Mouse (Mus musculus): ENCODE measurements at regions not wholly inside any gene's neighbourhood (a gene's known extent, or its start where the extent isn't known, plus 50 kb on each side); places are given as distances from the start of the nearest gene placed in this dataset.

DNA sequence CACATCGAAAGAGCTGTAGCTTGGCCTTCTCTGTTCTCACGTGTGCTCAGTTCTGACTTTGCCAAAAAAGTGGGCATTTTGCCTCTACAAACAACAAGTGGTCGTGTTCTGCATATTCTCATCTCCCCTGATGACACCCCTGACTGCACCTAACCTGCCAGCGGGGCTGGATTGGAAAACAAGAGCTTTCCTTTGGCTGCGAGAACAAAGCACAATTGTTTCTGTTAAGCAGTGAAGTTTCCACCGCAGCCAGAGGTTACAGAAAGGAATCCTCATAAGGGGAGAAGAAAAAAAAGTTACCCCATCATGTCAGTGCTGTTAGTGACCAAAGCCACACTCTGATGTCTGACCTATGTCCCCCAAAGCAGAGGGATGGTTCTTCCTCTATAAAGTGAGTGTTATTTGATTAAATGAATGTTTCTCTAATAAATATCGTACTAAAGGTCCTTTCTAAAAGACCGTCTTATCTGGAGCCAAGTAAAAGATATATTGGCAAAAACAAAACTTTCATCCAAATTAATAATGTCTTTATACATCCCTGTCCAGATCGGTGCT is 371.4 kb upstream of the Intu start:
- DNase-seq (ENCODE audit: low spot score) (no peak), ATAC-seq (replicated peaks; ENCODE audit: insufficient number of reproducible peaks, low FRiP score, low TSS enrichment, low read depth) (no peak)
- Histone ChIP-seq H3K4me3 (ENCODE audit: low read depth, low read length) (no peak overlapping the region), H3K4me2 (ENCODE audit: low read depth, low read length) (no peak overlapping the region), H3K9me3 (replicated peaks; ENCODE audit: control insufficient read depth, low read length) (no peaks in the 10 kb centered on the region), H3K27ac (replicated peaks; ENCODE audit: low read depth, low read length) (no peak overlapping the region), H3K4me1 (ENCODE audit: control insufficient read depth, insufficient read depth, low read length) (no peaks in the 10 kb centered on the region), H3K36me3 (replicated peaks; ENCODE audit: control insufficient read depth, insufficient read depth, low read depth, low read length) (no peaks in the 10 kb centered on the region), H3K9ac (replicated peaks; ENCODE audit: low read length) (no peak overlapping the region), H3K27me3 (ENCODE audit: control insufficient read depth, insufficient read depth, low read length) (no peaks in the 10 kb centered on the region)
- 50% methylated on average over 9 of the region's 9 CpGs for WGBS

DNA sequence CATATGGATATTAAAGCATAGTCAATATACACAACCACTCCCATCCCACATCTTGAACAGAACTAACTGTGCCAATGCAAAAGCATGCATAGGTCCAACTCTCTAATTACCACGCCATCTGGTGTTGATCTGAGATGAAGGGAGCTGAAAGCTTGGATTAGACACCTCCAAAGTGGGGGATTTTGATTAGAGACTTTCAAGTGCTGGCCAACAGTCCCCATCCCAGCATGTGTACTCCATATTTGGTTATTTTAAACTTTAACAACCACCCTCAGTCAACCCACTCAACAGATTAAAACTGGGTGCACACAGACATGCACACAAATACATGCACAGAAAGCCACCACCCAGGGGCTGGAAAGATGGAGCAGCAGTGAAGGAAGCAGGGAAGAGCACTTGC is 366.9 kb upstream of the Intu start:
- no peak overlapping the region for H3K4me3 ChIP-seq (ENCODE audit: low read depth, low read length)
- no peaks in the 10 kb centered on the region for H3K27me3 ChIP-seq (ENCODE audit: control insufficient read depth, insufficient read depth, low read length)
- WGBS: 64% methylated on average over 1 of the region's 1 CpGs

DNA sequence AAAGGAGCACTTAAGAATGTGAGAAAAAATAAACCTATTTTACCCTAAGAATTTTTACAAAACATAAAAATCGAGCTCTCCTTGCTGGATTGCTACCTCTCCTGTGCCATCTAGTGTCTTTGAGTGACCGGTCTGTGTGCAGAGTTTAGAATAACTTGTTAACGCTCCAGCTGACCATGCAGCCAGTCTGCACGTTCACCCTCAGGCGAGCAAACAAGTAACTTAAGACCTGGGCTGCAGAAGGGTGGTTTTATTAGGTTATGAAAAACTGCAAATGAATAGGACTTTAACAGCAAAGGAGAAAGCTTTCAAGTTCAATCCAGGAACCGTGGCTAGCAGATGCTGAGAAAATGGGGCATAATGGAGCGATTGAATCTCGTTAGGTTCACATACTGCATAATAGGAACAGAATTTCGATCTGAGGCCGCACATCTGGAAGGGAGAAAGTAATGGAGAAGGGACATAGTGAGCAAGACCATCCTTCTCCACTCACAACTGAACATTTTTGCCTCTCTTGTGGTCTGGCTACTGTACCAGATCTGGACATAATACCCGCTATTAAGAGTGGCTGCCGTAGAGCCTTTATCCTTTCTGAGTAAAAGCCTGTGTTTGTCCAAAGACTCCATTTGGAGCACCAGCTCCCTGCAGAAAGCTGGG is 363.0 kb upstream of the Intu start:
- H3K4me1 ChIP-seq (ENCODE audit: control insufficient read depth, insufficient read depth, low read length): no peaks in the 10 kb centered on the region; the same call in 1 of the 2 replicates
- H3K27ac ChIP-seq (replicated peaks; ENCODE audit: low read depth, low read length): no peak overlapping the region
- H3K27me3 ChIP-seq (ENCODE audit: control insufficient read depth, insufficient read depth, low read length): no peaks in the 10 kb centered on the region
- no peaks in the 10 kb centered on the region for H3K36me3 ChIP-seq (replicated peaks; ENCODE audit: control insufficient read depth, insufficient read depth, low read depth, low read length)
- 41% methylated on average over 12 of the region's 12 CpGs for WGBS
- H3K9ac ChIP-seq (replicated peaks; ENCODE audit: low read length): no peak overlapping the region
- H3K4me2 ChIP-seq (ENCODE audit: low read depth, low read length): no peak overlapping the region
- DNase-seq (ENCODE audit: low spot score): peak; percentile 68
- no peak overlapping the region for H3K4me3 ChIP-seq (ENCODE audit: low read depth, low read length)
- ATAC-seq (replicated peaks; ENCODE audit: insufficient number of reproducible peaks, low FRiP score, low TSS enrichment, low read depth): peak; percentile 48; the same call in 1 of the 2 replicates
- no peaks in the 10 kb centered on the region for H3K9me3 ChIP-seq (replicated peaks; ENCODE audit: control insufficient read depth, low read length)

More for the DNA sequence above, 366.9 kb upstream of the Intu start:
- Histone ChIP-seq H3K4me2 (ENCODE audit: low read depth, low read length) (no peak overlapping the region), H3K36me3 (replicated peaks; ENCODE audit: control insufficient read depth, insufficient read depth, low read depth, low read length) (no peaks in the 10 kb centered on the region), H3K9ac (replicated peaks; ENCODE audit: low read length) (no peak overlapping the region), H3K9me3 (replicated peaks; ENCODE audit: control insufficient read depth, low read length) (no peaks in the 10 kb centered on the region), H3K4me1 (ENCODE audit: control insufficient read depth, insufficient read depth, low read length) (no peaks in the 10 kb centered on the region; the same call in 1 of the 2 replicates), H3K27ac (replicated peaks; ENCODE audit: low read depth, low read length) (no peak overlapping the region)
- no peak for DNase-seq (ENCODE audit: low spot score)
- no peak for ATAC-seq (replicated peaks; ENCODE audit: insufficient number of reproducible peaks, low FRiP score, low TSS enrichment, low read depth)

GRCm38 (mm10) chr3:40169590-40169989 is 361.5 kb upstream of the Intu start:
- ATAC-seq (replicated peaks; ENCODE audit: insufficient number of reproducible peaks, low FRiP score, low TSS enrichment, low read depth) (no peak), DNase-seq (ENCODE audit: low spot score) (no peak)
- H3K36me3 ChIP-seq (replicated peaks; ENCODE audit: control insufficient read depth, insufficient read depth, low read depth, low read length): no peaks in the 10 kb centered on the region
- H3K9me3 ChIP-seq (replicated peaks; ENCODE audit: control insufficient read depth, low read length): no peaks in the 10 kb centered on the region
- H3K27ac ChIP-seq (replicated peaks; ENCODE audit: low read depth, low read length): no peak overlapping the region
- no peak overlapping the region for H3K4me2 ChIP-seq (ENCODE audit: low read depth, low read length)
- no peaks in the 10 kb centered on the region; the same call in 1 of the 2 replicates for H3K4me1 ChIP-seq (ENCODE audit: control insufficient read depth, insufficient read depth, low read length)
- no peaks in the 10 kb centered on the region for H3K27me3 ChIP-seq (ENCODE audit: control insufficient read depth, insufficient read depth, low read length)
- H3K9ac ChIP-seq (replicated peaks; ENCODE audit: low read length): no peak overlapping the region
- WGBS: 93% methylated on average over 2 of the region's 2 CpGs
- no peak overlapping the region for H3K4me3 ChIP-seq (ENCODE audit: low read depth, low read length)

- no peaks in the 10 kb centered on the region for H3K4me1 ChIP-seq (ENCODE audit: control insufficient read depth, insufficient read depth, low read length)
Observed at GRCm38 (mm10) chr3:40179726-40180317, 351.3 kb upstream of the Intu start.

GRCm38 (mm10) chr3:40185597-40186320 is 345.3 kb upstream of the Intu start:
- H3K36me3 ChIP-seq (replicated peaks; ENCODE audit: control insufficient read depth, insufficient read depth, low read depth, low read length): no peaks in the 10 kb centered on the region
- no peaks in the 10 kb centered on the region for H3K27me3 ChIP-seq (ENCODE audit: control insufficient read depth, insufficient read depth, low read length)
- H3K27ac ChIP-seq (replicated peaks; ENCODE audit: low read depth, low read length): no peak overlapping the region
- no peaks in the 10 kb centered on the region for H3K9me3 ChIP-seq (replicated peaks; ENCODE audit: control insufficient read depth, low read length)
- H3K4me2 ChIP-seq (ENCODE audit: low read depth, low read length): no peak overlapping the region
- WGBS: 94% methylated on average over 5 of the region's 5 CpGs
- no peaks in the 10 kb centered on the region for H3K4me1 ChIP-seq (ENCODE audit: control insufficient read depth, insufficient read depth, low read length)
- ATAC-seq (replicated peaks; ENCODE audit: insufficient number of reproducible peaks, low FRiP score, low TSS enrichment, low read depth): no peak
- no peak overlapping the region for H3K9ac ChIP-seq (replicated peaks; ENCODE audit: low read length)
- no peak overlapping the region for H3K4me3 ChIP-seq (ENCODE audit: low read depth, low read length)
- DNase-seq (ENCODE audit: low spot score): no peak

More at GRCm38 (mm10) chr3:40179726-40180317, 351.3 kb upstream of the Intu start:
- H3K4me3 ChIP-seq (ENCODE audit: low read depth, low read length): no peak overlapping the region
- H3K27ac ChIP-seq (replicated peaks; ENCODE audit: low read depth, low read length): no peak overlapping the region
- no peak overlapping the region for H3K9ac ChIP-seq (replicated peaks; ENCODE audit: low read length)
- no peak overlapping the region for H3K4me2 ChIP-seq (ENCODE audit: low read depth, low read length)
- DNase-seq (ENCODE audit: low spot score): no peak
- H3K27me3 ChIP-seq (ENCODE audit: control insufficient read depth, insufficient read depth, low read length): no peaks in the 10 kb centered on the region
- 67% methylated on average over 3 of the region's 3 CpGs for WGBS
- H3K9me3 ChIP-seq (replicated peaks; ENCODE audit: control insufficient read depth, low read length): no peaks in the 10 kb centered on the region
- no peak for ATAC-seq (replicated peaks; ENCODE audit: insufficient number of reproducible peaks, low FRiP score, low TSS enrichment, low read depth)
- no peaks in the 10 kb centered on the region for H3K36me3 ChIP-seq (replicated peaks; ENCODE audit: control insufficient read depth, insufficient read depth, low read depth, low read length)

DNA sequence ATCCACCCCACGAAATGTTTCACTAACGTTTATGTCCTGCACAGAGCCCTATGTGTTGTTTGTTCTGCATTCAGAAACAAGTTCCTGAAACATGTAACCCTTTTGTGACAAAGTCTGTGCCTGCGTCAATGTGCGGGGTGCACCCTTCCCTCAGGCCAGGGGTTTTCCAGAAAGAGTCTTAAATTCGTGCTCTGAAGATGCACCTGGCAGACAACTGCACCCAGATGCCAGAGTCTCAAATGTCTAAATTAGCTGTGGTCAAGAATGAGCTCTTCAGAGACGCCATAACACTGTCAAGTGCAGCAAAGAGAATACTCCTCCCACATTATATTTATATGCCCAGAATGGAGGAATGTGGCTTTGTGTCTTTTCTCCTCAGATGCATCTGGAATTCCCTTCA is 341.6 kb upstream of the Intu start:
- no peaks in the 10 kb centered on the region for H3K36me3 ChIP-seq (replicated peaks; ENCODE audit: control insufficient read depth, insufficient read depth, low read depth, low read length)
- H3K4me2 ChIP-seq (ENCODE audit: low read depth, low read length): no peak overlapping the region
- H3K4me3 ChIP-seq (ENCODE audit: low read depth, low read length): no peak overlapping the region
- H3K9ac ChIP-seq (replicated peaks; ENCODE audit: low read length): no peak overlapping the region
- H3K27me3 ChIP-seq (ENCODE audit: control insufficient read depth, insufficient read depth, low read length): no peaks in the 10 kb centered on the region
- DNase-seq (ENCODE audit: low spot score) (no peak), ATAC-seq (replicated peaks; ENCODE audit: insufficient number of reproducible peaks, low FRiP score, low TSS enrichment, low read depth) (no peak)
- H3K9me3 ChIP-seq (replicated peaks; ENCODE audit: control insufficient read depth, low read length): no peaks in the 10 kb centered on the region
- 77% methylated on average over 6 of the region's 6 CpGs for WGBS
- H3K27ac ChIP-seq (replicated peaks; ENCODE audit: low read depth, low read length): no peak overlapping the region
- no peaks in the 10 kb centered on the region for H3K4me1 ChIP-seq (ENCODE audit: control insufficient read depth, insufficient read depth, low read length)

DNA sequence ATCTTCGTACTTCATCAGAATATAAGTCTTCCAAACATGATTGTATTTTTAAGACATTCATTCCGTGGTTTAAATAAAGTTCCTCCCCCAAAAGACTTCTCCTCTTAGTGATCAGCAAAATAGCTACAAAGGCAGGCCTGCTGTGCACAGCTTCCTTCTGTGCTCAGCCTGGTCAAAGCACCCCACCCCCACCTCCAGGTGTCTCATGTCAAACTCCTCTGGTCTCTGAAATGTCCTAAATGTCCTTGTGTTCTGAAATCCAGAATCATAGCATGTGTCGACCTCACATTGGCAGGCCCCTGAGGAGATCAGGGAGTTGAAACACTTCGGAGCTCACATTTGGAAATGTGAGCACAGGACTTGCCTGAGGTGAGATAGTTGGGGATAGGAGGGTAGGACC is 341.1 kb upstream of the Intu start:
- ATAC-seq (replicated peaks; ENCODE audit: insufficient number of reproducible peaks, low FRiP score, low TSS enrichment, low read depth): no peak

More for the DNA sequence above, 341.1 kb upstream of the Intu start:
- Histone ChIP-seq H3K27ac (replicated peaks; ENCODE audit: low read depth, low read length) (no peak overlapping the region), H3K9me3 (replicated peaks; ENCODE audit: control insufficient read depth, low read length) (no peaks in the 10 kb centered on the region), H3K4me2 (ENCODE audit: low read depth, low read length) (no peak overlapping the region), H3K4me3 (ENCODE audit: low read depth, low read length) (no peak overlapping the region), H3K4me1 (ENCODE audit: control insufficient read depth, insufficient read depth, low read length) (no peaks in the 10 kb centered on the region), H3K27me3 (ENCODE audit: control insufficient read depth, insufficient read depth, low read length) (no peaks in the 10 kb centered on the region), H3K9ac (replicated peaks; ENCODE audit: low read length) (no peak overlapping the region), H3K36me3 (replicated peaks; ENCODE audit: control insufficient read depth, insufficient read depth, low read depth, low read length) (no peaks in the 10 kb centered on the region)
- 60% methylated on average over 4 of the region's 4 CpGs for WGBS
- no peak for DNase-seq (ENCODE audit: low spot score)
